Mouse (Mus musculus): Measurements from ENCODE around the gene Ppef1.

Gene Ppef1

DNA sequence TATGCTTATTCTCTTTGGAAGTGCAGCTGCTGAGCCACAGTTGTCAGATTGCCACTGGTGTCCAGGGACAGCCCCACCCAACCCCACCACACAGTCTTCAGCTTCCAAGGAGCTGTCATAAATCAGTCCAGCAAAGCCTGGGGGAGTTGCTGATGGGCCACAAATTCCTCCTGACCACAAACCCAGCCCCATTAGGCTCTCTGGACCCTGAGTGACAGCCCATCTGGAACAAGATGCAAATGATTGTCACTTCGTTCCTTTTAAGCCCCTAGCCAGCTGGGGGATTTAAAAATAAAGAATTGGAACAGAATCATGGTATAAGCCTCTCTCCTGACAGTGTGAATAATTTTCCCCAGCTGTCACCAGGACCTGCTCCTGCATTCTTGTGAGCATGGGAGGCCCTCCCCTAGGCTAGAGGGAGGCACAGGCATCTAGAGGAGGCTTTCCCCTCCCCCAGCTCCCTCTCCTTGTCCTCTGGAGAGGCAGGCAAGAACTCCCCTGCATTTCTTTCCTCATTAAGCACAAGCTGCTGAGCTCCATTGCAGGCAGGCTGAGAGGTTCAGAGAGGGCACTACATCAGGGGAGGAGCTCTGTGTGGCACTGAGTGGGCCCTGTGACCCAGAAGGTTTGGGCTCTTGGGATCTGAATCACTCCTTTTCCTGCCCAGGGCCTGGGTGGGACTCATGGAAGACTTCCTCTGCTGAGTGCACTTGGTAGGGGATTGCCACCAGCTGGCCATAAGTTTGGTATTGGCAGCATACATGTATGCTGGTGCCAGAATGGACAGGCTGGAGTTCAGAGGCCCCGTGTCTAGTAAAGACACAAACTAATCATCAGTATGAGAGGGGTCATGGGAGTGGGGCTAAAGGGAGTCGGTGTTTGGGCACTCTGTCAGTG lies 136.8 kb downstream of the Ppef1 start:
- no peak for DNase-seq (ENCODE audit: low read depth in 1 of 2, low spot score in 2 of 2)

DNA sequence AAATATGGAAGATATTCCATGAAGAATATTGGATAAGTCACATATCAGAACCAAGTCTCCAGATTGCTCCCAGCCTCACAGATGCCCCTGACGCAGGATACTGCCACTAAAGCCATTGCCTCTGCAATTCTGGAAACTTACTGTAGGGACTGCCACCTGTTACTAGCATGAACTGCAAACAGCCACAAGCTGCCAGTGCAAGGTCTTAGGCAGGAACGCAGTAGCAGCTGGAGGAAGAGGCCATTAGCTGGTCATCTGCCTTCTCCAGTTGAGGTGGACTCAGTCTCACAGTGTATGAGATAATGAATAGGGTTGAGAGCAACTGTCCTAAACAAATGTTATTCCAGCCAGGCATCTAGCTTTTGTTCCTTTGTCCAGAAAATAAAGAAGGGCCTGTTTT lies 137.5 kb downstream of the Ppef1 start:
- DNase-seq (ENCODE audit: low read depth in 1 of 2, low spot score in 2 of 2) = no peak

GRCm38 (mm10) chrX:160592933-160593332 lies 142.6 kb downstream of the Ppef1 start:
- no peak for DNase-seq (ENCODE audit: low read depth in 1 of 2, low spot score in 2 of 2)

GRCm38 (mm10) chrX:160590147-160590546 lies 145.4 kb downstream of the Ppef1 start:
- no peak for DNase-seq (ENCODE audit: low read depth in 1 of 2, low spot score in 2 of 2)

- DNase-seq (ENCODE audit: low read depth in 1 of 2, low spot score in 2 of 2) = no peak
Measured at GRCm38 (mm10) chrX:160588523-160588922, 147.0 kb downstream of the Ppef1 start.

- DNase-seq (ENCODE audit: low read depth in 1 of 2, low spot score in 2 of 2) = no peak
Measured at GRCm38 (mm10) chrX:160585110-160585509, 150.5 kb downstream of the Ppef1 start.

- DNase-seq (ENCODE audit: low read depth in 1 of 2, low spot score in 2 of 2) = no peak
Measured at GRCm38 (mm10) chrX:160584148-160584838, 151.3 kb downstream of the Ppef1 start.

- DNase-seq (ENCODE audit: low read depth in 1 of 2, low spot score in 2 of 2) = no peak
Measured at GRCm38 (mm10) chrX:160583589-160583988, 152.0 kb downstream of the Ppef1 start.

Data from monocyte, adult 2 months (primary cell).